Mouse (Mus musculus): ENCODE measurements around the gene Ptp4a2.

- no peak for TF ChIP-seq EP300 (IDR thresholded peaks at IDR 0.05; ENCODE audit: low read depth)
- TF ChIP-seq CTCF (IDR thresholded peaks at IDR 0.05; ENCODE audit: low read depth) = no peak
Measured at GRCm38 (mm10) chr4:129884041-129884930, 73.3 kb downstream of the Ptp4a2 start.
